ENCODE assay signal across 10 mouse cellular contexts in the genomic region with DNA sequence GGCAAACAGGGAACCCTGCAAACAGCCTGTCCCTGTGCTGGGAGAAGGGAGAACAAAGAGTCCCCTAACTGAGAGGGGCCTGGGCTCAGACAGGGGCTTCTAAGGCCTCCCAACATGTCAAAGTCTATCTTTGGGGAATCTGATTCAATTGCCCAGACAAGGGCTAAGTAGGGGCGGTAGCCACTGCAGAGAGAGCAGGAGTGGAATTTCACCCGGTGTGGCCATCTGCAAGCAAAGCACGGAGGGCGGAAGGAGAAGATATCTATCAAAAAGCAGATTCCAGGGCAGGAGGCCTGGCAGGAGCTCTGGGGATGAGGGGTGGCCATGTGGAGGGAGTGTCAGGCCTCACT. TPM values are rescaled to one million over a fixed set of nuclear protein-coding genes. Genes with fewer than 3 reads are reported as not detected.
DNase-seq lines count a peak whose midpoint lies in the region; ATAC-seq lines count a peak whose summit lies in the region.
"Had no signal": no experiment of that assay in that cellular context is flagged by ENCODE, and none has a peak within 500 bp of the region (broad histone marks: within the 10 kb centered on the region; RNA-seq: fewer than 3 reads in every experiment).

No protein-coding gene starts in this region.

- peak overlapping the region; percentile 76 for H3K27ac ChIP-seq in brown adipose tissue, adult 24 weeks (replicated peaks; ENCODE audit: low read depth, low read length)
- peak overlapping the region; percentile 52; the same call in 1 of the 2 replicates for H3K27ac ChIP-seq in hindbrain, embryonic 16.5 days (ENCODE audit: low read depth, low read length)

- 0 out of 2 replicates have a peak, but pooled peaks have one; percentile 30 for ATAC-seq in hindbrain, embryonic 16.5 days

- peak; percentile 49 for DNase-seq in adrenal gland, postnatal 14 days
- no peak for DNase-seq in adrenal gland, postnatal 25 days
- peak; percentile 32 to 43 for DNase-seq in lung, postnatal 4 days
- no peak for DNase-seq in left cerebral cortex, adult 8-10 months (ENCODE audit: low spot score in 2 of 2)
- no peak for DNase-seq in thymus, postnatal 4 days
- no peak for DNase-seq in layer of hippocampus, postnatal 25 days (ENCODE audit: extremely low spot score in 1 of 2, low spot score in 1 of 2)

- H3K36me3 ChIP-seq in hindbrain, embryonic 16.5 days (ENCODE audit: control insufficient read depth, insufficient read depth, low read length): no peaks in the 10 kb centered on the region

- no peak overlapping the region for H3K9ac ChIP-seq in hindbrain, embryonic 16.5 days (ENCODE audit: low read depth, low read length)

- H3K27me3 ChIP-seq in hindbrain, embryonic 16.5 days (replicated peaks; ENCODE audit: control insufficient read depth, insufficient read depth, low read length): no peaks in the 10 kb centered on the region

- H3K9me3 ChIP-seq in hindbrain, embryonic 16.5 days (ENCODE audit: control insufficient read depth, low read length): no peaks in the 10 kb centered on the region

- no peak overlapping the region for H3K4me2 ChIP-seq in hindbrain, embryonic 16.5 days (ENCODE audit: low read length)

- H3K4me1 ChIP-seq in brown adipose tissue, adult 24 weeks (ENCODE audit: control insufficient read depth, insufficient read depth, insufficient read length, low read length): peaks cover 10% of the 10 kb centered on the region
- H3K4me1 ChIP-seq in hindbrain, embryonic 16.5 days (ENCODE audit: control insufficient read depth, insufficient read depth, low read depth, low read length): no peaks in the 10 kb centered on the region

- 23% methylated on average over 4 of the region's 4 CpGs for WGBS in hindbrain, embryonic 16.5 days

- no peak overlapping the region for H3K4me3 ChIP-seq in brown adipose tissue, adult 24 weeks (ENCODE audit: insufficient read depth, low read depth, low read length)
- H3K4me3 ChIP-seq in hindbrain, embryonic 16.5 days (ENCODE audit: low read length): no peak overlapping the region

RNA-seq across cellular contexts. Expression of a gene that starts 38.7 kb away (rescaled TPM):
- total RNA-seq in adrenal gland, postnatal 14 days (2021): not detected in 2 replicates
- not detected in 2 replicates for total RNA-seq in adrenal gland, postnatal 25 days (2021)
- polyA plus RNA-seq in brown adipose tissue, adult 24 weeks (2012; ENCODE audit: insufficient read depth, insufficient read length, missing spikeins): not detected in 2 replicates
- not detected in 2 replicates for polyA plus RNA-seq in hindbrain, embryonic 16.5 days (2015; fragmentation: Nextera tagmentation; extraction: Ambion mirVana)
- total RNA-seq in left cerebral cortex, adult 8-10 months (2022): not detected
- not detected for total RNA-seq in layer of hippocampus, postnatal 25 days (2021)
- total RNA-seq: left cerebral cortex, adult 18-20 months had no signal
- polyA plus RNA-seq: brain, embryonic 14.5 days had no signal

RNA-seq across cellular contexts. Expression of a gene that starts 38.8 kb away (rescaled TPM):
- not detected in 2 replicates for total RNA-seq in adrenal gland, postnatal 14 days (2021)
- total RNA-seq in adrenal gland, postnatal 25 days (2021): not detected in 2 replicates
- polyA plus RNA-seq in brown adipose tissue, adult 24 weeks (2012; ENCODE audit: insufficient read depth, insufficient read length, missing spikeins): not detected in 2 replicates
- polyA plus RNA-seq in hindbrain, embryonic 16.5 days (2015; fragmentation: Nextera tagmentation; extraction: Ambion mirVana): 0.13 TPM in 1 of 2 replicates, not detected in the other
- under 1 TPM in 2 of 4 experiments, not detected in 2; 0.37 to 0.59 TPM for total RNA-seq in left cerebral cortex, adult 8-10 months (2022)
- not detected for total RNA-seq in layer of hippocampus, postnatal 25 days (2021)
- total RNA-seq: left cerebral cortex, adult 18-20 months had no signal

Comparison
In these comparisons a context has a peak if more than half of its experiments do, and no peak if none do; other contexts are left out.
1. DNase-seq: peak in adrenal gland, postnatal 14 days (single experiment) and lung, postnatal 4 days (2 of 2); none in adrenal gland, postnatal 25 days (single experiment), left cerebral cortex, adult 8-10 months (0 of 2), thymus, postnatal 4 days (single experiment) and layer of hippocampus, postnatal 25 days (0 of 2).